Mouse (Mus musculus) ES-E14 (cell line): ENCODE measurements around the gene Ehd2.

ENCODE experiments used
- CHD2 ChIP-seq: IDR thresholded peaks from 2 replicates; pipeline ENCODE4 v1.6.1; 2014; ENCODE audit warnings: mild to moderate bottlenecking, low read depth, low read length, inconsistent platforms
- HCFC1 ChIP-seq: IDR thresholded peaks from 2 replicates; pipeline ENCODE4 v1.6.1; 2012; ENCODE audit warnings: low read length, inconsistent platforms, borderline replicate concordance; ENCODE audit not compliant: insufficient read depth
- MAFK ChIP-seq: IDR thresholded peaks from 2 replicates; pipeline ENCODE4 v1.6.1; 2014; ENCODE audit warnings: mild to moderate bottlenecking, low read depth, low read length, inconsistent platforms; ENCODE audit not compliant: insufficient read depth
- ZC3H11A ChIP-seq: IDR thresholded peaks from 2 replicates; pipeline ENCODE4 v1.6.1; 2012; ENCODE audit warnings: low read depth, mild to moderate bottlenecking, inconsistent platforms, low read length, borderline replicate concordance

- TF ChIP-seq MAFK: no peak
- TF ChIP-seq CHD2: no peak
- no peak for TF ChIP-seq ZC3H11A
- TF ChIP-seq HCFC1: no peak
Measured at GRCm38 (mm10) chr7:16001691-16002090, 34.3 kb upstream of the Ehd2 start.
